Mouse (Mus musculus) heart, embryonic 11.5 days (tissue): ENCODE data around the gene Cox6b2. TPM values are rescaled to one million over a fixed set of nuclear protein-coding genes. Genes with fewer than 3 reads are reported as not detected.

Experiments
- ATAC-seq: fragments of 200-750 bp; cut with Nextera tagmentation; replicated peaks from 2 replicates; pipeline ENCODE4 v1.8.0; 2017; ENCODE audit warnings: moderate library complexity; ENCODE audit not compliant: insufficient number of reproducible peaks, low FRiP score, low TSS enrichment
- H3K27ac ChIP-seq: fragments of 300-500 bp; sonication (generic); 2 replicates; pipeline ENCODE4 v1.5.1; 2014; ENCODE audit warnings: mild to moderate bottlenecking, low read depth, low read length
- H3K27me3 ChIP-seq: fragments of 300-500 bp; sonication (generic); 2 replicates; pipeline ENCODE4 v1.6.1; 2014; ENCODE audit warnings: mild to moderate bottlenecking, low read length, mixed read lengths; ENCODE audit not compliant: control insufficient read depth, insufficient read depth
- H3K36me3 ChIP-seq: fragments of 300-500 bp; sonication (generic); 2 replicates; pipeline ENCODE4 v1.6.1; 2014; ENCODE audit warnings: mild to moderate bottlenecking, low read length, moderate library complexity, mixed read lengths; ENCODE audit not compliant: control insufficient read depth, insufficient read depth
- H3K4me1 ChIP-seq: fragments of 300-500 bp; sonication (generic); 2 replicates; pipeline ENCODE4 v1.6.1; 2014; ENCODE audit warnings: low read length; ENCODE audit not compliant: control insufficient read depth, insufficient read depth
- H3K4me2 ChIP-seq: fragments of 300-500 bp; sonication (generic); 2 replicates; pipeline ENCODE4 v1.6.1; 2014; ENCODE audit warnings: mild to moderate bottlenecking, moderate library complexity
- H3K4me3 ChIP-seq: fragments of 300-500 bp; sonication (generic); 2 replicates; pipeline ENCODE4 v1.5.1; 2014; ENCODE audit warnings: low read depth, low read length
- H3K9ac ChIP-seq: fragments of 300-500 bp; sonication (generic); 2 replicates; pipeline ENCODE4 v1.6.1; 2014; ENCODE audit warnings: mild to moderate bottlenecking, low read depth, low read length, moderate library complexity
- H3K9me3 ChIP-seq: fragments of 300-500 bp; sonication (generic); replicated peaks from 2 replicates; pipeline ENCODE4 v1.6.1; 2016; ENCODE audit warnings: low read length; ENCODE audit not compliant: control insufficient read depth
- WGBS: fragments of 180-500 bp; shearing (Covaris S2); extraction: QIAGEN DNeasy Blood & Tissue Kit; methylation state at CpG from one replicate; pipeline ENCODE4 v1.1.7; 2014; ENCODE audit not compliant: insufficient replicate concordance; 5-methylcytosine and 5-hydroxymethylcytosine counted together
- polyA plus RNA-seq: library from polyadenylated mRNA; unstranded; fragments of >200 nt; fragmentation: Nextera tagmentation; extraction: Ambion mirVana; gene quantifications from 2 replicates; pipeline ENCODE4 v1.2.1, GENCODE M21; 2014

Gene Cox6b2
- polyA plus RNA-seq, 1 experiment from 2014 or later = 42.4 TPM

- no peaks in the 10 kb centered on the region for H3K27me3 ChIP-seq
- H3K9ac ChIP-seq = no peak overlapping the region
- H3K36me3 ChIP-seq = peaks cover 24% of the 10 kb centered on the region
- WGBS = 45% methylated on average over 18 of the region's 18 CpGs
- no peaks in the 10 kb centered on the region for H3K4me1 ChIP-seq
- no peak overlapping the region for H3K4me3 ChIP-seq
- no peak for ATAC-seq
- peak overlapping the region; percentile 41 for H3K4me2 ChIP-seq
- no peaks in the 10 kb centered on the region for H3K9me3 ChIP-seq
- no peak overlapping the region for H3K27ac ChIP-seq
Measured at GRCm38 (mm10) chr7:4705098-4705497, 47.8 kb downstream of the Cox6b2 start.

- no peak for ATAC-seq
- Histone ChIP-seq H3K36me3 (peaks cover 23% of the 10 kb centered on the region), H3K27me3 (no peaks in the 10 kb centered on the region), H3K9me3 (no peaks in the 10 kb centered on the region), H3K4me1 (no peaks in the 10 kb centered on the region), H3K4me2 (no peak overlapping the region), H3K9ac (no peak overlapping the region), H3K27ac (no peak overlapping the region), H3K4me3 (no peak overlapping the region)
- 92% methylated on average over 7 of the region's 7 CpGs for WGBS
Measured at GRCm38 (mm10) chr7:4703195-4703594, 49.7 kb downstream of the Cox6b2 start.

DNA sequence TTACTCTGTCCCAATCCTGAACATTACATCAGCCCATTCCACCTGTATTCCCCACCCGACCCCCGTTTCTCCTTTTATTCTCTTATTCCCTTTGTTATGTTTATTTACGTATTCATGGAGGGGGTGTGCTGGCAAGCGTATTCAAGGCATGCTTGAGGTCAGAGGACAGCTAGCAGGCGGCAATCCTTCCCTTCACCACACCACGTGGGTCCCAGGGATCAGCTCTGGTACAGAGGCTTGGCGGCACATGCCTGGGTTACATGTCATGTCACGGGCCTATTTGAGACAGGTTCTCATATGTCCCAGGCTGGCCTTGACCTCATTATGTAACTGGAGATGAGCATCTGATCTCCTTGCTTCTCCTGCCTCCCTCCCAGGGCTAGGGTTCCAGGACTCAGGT lies 50.6 kb downstream of the Cox6b2 start:
- Histone ChIP-seq H3K9me3 (no peaks in the 10 kb centered on the region), H3K27ac (no peak overlapping the region), H3K36me3 (peaks cover 23% of the 10 kb centered on the region), H3K27me3 (no peaks in the 10 kb centered on the region), H3K4me2 (no peak overlapping the region), H3K9ac (no peak overlapping the region), H3K4me1 (no peaks in the 10 kb centered on the region), H3K4me3 (no peak overlapping the region)
- WGBS = 61% methylated on average over 8 of the region's 8 CpGs
- ATAC-seq = no peak

Other genes starting within 250 kb of the Cox6b2 start
- 260 and 262 TPM in 2 replicates for gene Tnnt1, start 236.7 kb downstream of the Cox6b2 start, polyA plus RNA-seq
- 1,570 and 1,662 TPM in 2 replicates for gene Tnni3, start 228.9 kb downstream of the Cox6b2 start, polyA plus RNA-seq
- gene Dnaaf3, start 220.6 kb downstream of the Cox6b2 start, polyA plus RNA-seq = 0.19 and 0.44 TPM in 2 replicates
- 0.77 and 1.3 TPM in 2 replicates for gene Syt5, start 205.6 kb downstream of the Cox6b2 start, polyA plus RNA-seq
- not detected in 2 replicates for gene Ptprh, start 149.1 kb downstream of the Cox6b2 start, polyA plus RNA-seq
- gene Tmem86b, start 121.7 kb downstream of the Cox6b2 start, polyA plus RNA-seq = 3.8 and 4.6 TPM in 2 replicates
- 3.2 and 7.0 TPM in 2 replicates for gene Ppp6r1, start 94.1 kb downstream of the Cox6b2 start, polyA plus RNA-seq
- gene Hspbp1, start 68.0 kb downstream of the Cox6b2 start, polyA plus RNA-seq = 81.5 and 83.7 TPM in 2 replicates
- 1.7 TPM in 2 replicates for gene Brsk1, start 62.5 kb downstream of the Cox6b2 start, polyA plus RNA-seq
- gene Tmem150b, start 27.8 kb downstream of the Cox6b2 start, polyA plus RNA-seq = not detected in 2 replicates
- 58.6 and 63.5 TPM in 2 replicates for gene Kmt5c, start 13.0 kb downstream of the Cox6b2 start, polyA plus RNA-seq
- not detected in 2 replicates for gene Fam71e2, start 18.2 kb upstream of the Cox6b2 start, polyA plus RNA-seq
- gene Il11, start 29.8 kb upstream of the Cox6b2 start, polyA plus RNA-seq = not detected in 2 replicates
- not detected in 2 replicates for gene Tmem190, start 29.8 kb upstream of the Cox6b2 start, polyA plus RNA-seq
- gene Tmem238, start 36.6 kb upstream of the Cox6b2 start, polyA plus RNA-seq = 2.2 and 2.4 TPM in 2 replicates
- gene Rpl28, start 39.8 kb upstream of the Cox6b2 start, polyA plus RNA-seq = 143 and 156 TPM in 2 replicates
- 317 and 378 TPM in 2 replicates for gene Ube2s, start 59.5 kb upstream of the Cox6b2 start, polyA plus RNA-seq
- gene Shisa7, start 91.6 kb upstream of the Cox6b2 start, polyA plus RNA-seq = 0.09 TPM in 1 of 2 replicates, not detected in the other
- 2.9 and 3.3 TPM in 2 replicates for gene Isoc2b, start 117.2 kb upstream of the Cox6b2 start, polyA plus RNA-seq
- gene Isoc2a, start 124.1 kb upstream of the Cox6b2 start, polyA plus RNA-seq = 0.59 and 1.1 TPM in 2 replicates
- 0.17 and 0.20 TPM in 2 replicates for gene Gm36210, start 153.4 kb upstream of the Cox6b2 start, polyA plus RNA-seq
- gene Zfp628, start 162.1 kb upstream of the Cox6b2 start, polyA plus RNA-seq = 2.6 and 2.8 TPM in 2 replicates
- 4.7 and 5.0 TPM in 2 replicates for gene Nat14, start 168.9 kb upstream of the Cox6b2 start, polyA plus RNA-seq
- gene Ssc5d, start 172.7 kb upstream of the Cox6b2 start, polyA plus RNA-seq = 0.53 and 1.1 TPM in 2 replicates
- 3.3 and 5.4 TPM in 2 replicates for gene Sbk2, start 211.3 kb upstream of the Cox6b2 start, polyA plus RNA-seq
- 0.44 and 0.49 TPM in 2 replicates for gene Sbk3, start 218.1 kb upstream of the Cox6b2 start, polyA plus RNA-seq
- 32.5 and 38.8 TPM in 2 replicates for gene Zfp579, start 243.1 kb upstream of the Cox6b2 start, polyA plus RNA-seq